Mouse (Mus musculus): ENCODE results near the gene B230104I21Rik. TPM values are rescaled to one million over a fixed set of nuclear protein-coding genes. Genes with fewer than 3 reads are reported as not detected.

The B230104I21Rik gene
- total RNA-seq, 4 experiments from 2014 or later: not detected

- DNase-seq (ENCODE audit: low spot score in 2 of 2): no peak
Observed at GRCm38 (mm10) chr4:154393196-154394122, 57.5 kb downstream of the B230104I21Rik start.

DNA sequence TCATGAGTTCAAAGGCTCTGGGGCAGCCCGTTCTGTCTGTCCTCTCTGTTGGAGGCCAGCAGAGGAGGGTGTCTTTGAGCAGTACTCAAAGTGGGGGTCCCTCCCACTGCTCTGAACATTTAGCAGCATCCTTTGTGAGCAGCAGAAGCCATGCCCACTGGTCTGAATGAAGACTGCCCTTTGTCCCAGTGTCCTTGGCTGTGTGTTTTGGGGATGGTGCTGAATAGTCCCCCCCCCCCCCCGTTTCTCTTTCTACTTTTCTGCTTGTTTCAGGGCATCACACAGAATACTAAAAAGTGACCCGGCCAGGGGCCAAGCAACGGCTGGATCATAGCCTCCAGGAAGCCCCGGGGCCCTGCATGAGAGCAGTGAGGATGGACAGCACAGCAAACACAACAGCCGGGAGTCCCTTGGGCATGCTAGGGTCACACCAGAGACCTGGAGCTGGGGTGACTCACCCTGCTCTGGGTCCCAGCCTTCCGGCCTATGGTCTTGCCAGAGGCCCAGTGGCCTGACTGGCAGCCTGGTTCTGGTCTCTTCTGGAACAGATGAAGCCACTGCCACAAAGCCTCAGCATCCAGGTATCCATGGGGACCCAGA lies 58.3 kb downstream of the B230104I21Rik start:
- DNase-seq (ENCODE audit: low spot score in 2 of 2): no peak

- DNase-seq (ENCODE audit: low spot score in 2 of 2): no peak
Observed at GRCm38 (mm10) chr4:154396652-154397301, 60.9 kb downstream of the B230104I21Rik start.

Other genes starting within 250 kb of the B230104I21Rik start
- gene Trp73, start 195.9 kb upstream of the B230104I21Rik start, total RNA-seq (2022): not detected
- 10 to 100 TPM; 10.4 to 12.8 (median 11.4) TPM for gene Wrap73, start 193.8 kb upstream of the B230104I21Rik start, total RNA-seq (2022)
- gene Tprgl, start 175.5 kb upstream of the B230104I21Rik start, total RNA-seq (2022): 100 to 1,000 TPM in 2 of 4 experiments, 10 to 100 TPM in 2; 97.3 to 122 (median 108) TPM
- under 1 TPM; 0.21 to 0.67 (median 0.25) TPM for gene Megf6, start 165.4 kb upstream of the B230104I21Rik start, total RNA-seq (2022)
- under 1 TPM in 3 of 4 experiments, not detected in 1; 0.15 to 0.67 (median 0.17) TPM for gene Arhgef16, start 34.5 kb upstream of the B230104I21Rik start, total RNA-seq (2022)

Data from gastrocnemius, adult 8-10 months (tissue).